Mouse (Mus musculus): ENCODE measurements around the gene Spsb2. TPM values are rescaled to one million over a fixed set of nuclear protein-coding genes. Genes with fewer than 3 reads are reported as not detected.
"Not testable (repeated sequence)": the region's sequence is repeated elsewhere in the genome, so short reads cannot be mapped to it uniquely, and the experiment has no call there.

The Spsb2 gene
- total RNA-seq, 2 experiments from 2014 or later, result 10.5 to 11.7 TPM

DNA sequence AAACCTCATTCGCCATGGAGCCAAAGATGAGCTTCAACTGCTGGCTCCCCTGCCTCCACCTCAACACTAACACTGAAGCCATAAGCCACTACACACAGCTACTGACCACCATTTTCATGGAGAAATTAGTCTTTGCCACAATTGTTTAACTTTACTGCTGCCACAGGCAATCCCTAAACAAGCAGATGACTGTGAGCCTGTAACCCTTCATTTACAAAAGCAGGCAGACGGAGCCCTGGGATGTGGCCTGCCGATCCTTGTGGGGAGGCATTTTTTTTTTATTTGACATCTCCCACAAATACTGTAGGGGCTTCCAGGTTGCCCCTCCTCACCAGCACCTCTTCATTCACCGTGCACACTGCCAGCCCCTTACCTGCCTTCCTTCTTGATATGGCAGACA is 8.2 kb downstream of the Spsb2 start:
- DNase-seq (ENCODE audit: low spot score in 2 of 2), result no peak

DNA sequence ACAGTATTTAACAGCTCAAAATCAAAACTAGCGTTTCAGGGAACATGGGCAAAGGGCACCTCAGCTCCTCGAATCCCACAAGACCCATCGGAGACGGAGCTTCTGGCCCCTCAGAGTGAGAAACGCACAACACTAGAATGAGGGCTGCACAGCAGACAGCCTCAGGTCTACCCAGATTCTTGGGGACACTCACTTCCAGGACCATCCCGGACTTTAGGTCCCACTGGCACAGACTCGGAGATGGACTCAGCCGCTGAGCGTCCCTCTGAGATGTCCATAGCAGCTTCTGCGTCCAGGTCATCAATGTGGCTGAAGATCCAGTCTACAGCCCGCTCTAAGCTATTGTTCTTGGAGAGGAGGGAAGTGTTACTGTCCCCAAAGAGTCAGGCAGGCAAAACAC is 8.7 kb downstream of the Spsb2 start:
- DNase-seq (ENCODE audit: low spot score in 2 of 2), result no peak

DNA sequence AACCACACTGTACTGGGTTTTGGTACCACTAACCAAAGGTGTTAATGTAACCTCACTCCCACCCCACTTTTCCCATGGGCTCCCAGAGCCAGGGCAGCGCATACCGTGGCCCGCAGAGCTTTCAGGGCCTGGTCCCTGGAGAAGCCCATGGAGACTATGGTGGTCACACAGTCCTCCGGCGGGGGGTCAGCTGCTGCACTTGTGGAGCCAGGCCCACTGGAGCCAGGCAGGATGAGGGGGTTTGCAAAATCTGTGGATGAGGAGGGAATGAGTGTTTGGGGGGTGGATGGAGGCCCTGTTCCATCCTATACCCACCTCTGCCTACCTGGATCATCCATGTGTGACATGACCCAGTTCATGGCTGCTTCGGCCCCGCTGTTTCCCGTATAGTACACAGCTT is 9.1 kb downstream of the Spsb2 start:
- no peak for DNase-seq (ENCODE audit: low spot score in 2 of 2)

DNA sequence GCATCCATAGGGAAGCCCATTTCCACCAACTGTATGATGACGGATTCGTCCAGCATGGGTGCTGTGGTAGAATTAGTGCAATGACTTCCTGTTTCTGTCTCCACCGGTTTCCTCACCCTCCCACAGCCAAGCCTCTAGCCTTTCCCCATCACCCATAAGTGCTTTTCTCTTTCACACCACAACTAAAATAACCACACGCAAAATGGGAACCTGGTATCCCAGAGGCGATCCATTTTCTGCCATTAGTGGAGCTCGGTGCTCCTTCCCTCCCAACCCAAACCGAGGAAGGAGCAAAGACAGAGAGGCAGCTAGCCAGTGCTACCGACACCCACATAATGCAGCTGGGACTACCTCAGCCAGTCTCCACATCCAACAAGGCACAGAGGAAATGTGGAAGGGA is 9.5 kb downstream of the Spsb2 start:
- no peak for DNase-seq (ENCODE audit: low spot score in 2 of 2)

DNA sequence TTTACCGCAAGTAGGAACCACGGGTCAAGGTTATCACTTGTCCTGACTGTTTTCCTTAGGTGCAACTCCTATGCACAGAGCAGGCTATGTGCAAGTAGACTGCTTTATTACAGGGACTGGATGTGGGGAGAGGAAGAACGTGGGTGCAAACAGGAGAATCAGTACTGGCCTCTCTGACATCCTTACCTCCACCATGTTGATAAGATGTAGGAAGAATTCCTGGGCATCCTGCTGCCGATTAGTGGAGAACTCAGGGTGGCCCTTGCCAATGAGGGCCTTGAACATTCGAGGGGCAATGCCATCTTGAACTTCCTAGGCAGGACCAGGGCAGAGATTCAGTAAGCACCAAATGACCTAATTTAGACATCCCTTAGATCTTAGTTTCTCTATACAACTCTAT is 12.4 kb downstream of the Spsb2 start:
- DNase-seq (ENCODE audit: low spot score in 2 of 2), result no peak

DNA sequence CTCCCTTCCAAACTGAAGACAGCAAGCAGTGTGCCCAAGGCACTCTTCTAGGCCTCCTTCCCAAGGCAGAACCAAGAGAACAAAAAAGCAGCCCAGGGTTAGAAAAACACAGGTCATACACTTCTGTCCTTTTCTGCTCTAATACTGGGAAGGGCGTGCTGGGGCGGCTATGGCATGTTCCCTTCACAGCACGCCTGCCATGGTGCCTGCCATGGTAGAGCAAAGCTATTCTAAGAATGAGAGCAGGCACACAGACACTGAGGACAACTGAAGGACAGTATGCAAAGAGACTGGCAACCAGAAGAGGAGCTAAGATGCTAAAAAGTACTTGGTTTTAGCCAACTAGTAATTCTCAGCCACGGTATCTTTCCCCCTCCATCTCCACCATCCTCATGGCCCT is 13.6 kb downstream of the Spsb2 start:
- DNase-seq (ENCODE audit: low spot score in 2 of 2), result no peak

DNA sequence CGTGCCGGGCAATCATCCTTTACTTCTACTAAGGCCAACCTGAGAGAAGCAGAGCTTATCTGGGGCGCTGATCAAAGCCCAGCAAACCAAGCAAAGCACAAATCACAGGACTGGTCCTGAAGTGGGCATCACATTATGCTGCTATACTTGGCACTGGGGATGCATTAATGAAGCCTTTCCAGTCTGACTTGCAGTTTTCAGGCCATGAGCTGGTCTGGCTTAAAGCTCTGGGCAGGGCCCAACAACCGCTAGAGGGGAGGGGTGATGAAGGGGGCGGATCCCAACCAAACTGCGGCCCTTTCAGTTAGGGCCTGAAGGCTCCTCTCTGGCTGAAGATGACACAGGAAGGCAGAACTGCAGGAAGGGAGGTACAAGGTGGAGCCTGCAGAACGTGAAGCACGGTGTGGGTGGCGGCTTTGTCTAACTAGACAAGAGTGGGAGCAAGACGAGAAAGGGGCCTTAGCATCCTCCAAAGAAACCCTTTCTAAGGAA is 19.7 kb downstream of the Spsb2 start:
- no peak for DNase-seq (ENCODE audit: low spot score in 2 of 2)

DNA sequence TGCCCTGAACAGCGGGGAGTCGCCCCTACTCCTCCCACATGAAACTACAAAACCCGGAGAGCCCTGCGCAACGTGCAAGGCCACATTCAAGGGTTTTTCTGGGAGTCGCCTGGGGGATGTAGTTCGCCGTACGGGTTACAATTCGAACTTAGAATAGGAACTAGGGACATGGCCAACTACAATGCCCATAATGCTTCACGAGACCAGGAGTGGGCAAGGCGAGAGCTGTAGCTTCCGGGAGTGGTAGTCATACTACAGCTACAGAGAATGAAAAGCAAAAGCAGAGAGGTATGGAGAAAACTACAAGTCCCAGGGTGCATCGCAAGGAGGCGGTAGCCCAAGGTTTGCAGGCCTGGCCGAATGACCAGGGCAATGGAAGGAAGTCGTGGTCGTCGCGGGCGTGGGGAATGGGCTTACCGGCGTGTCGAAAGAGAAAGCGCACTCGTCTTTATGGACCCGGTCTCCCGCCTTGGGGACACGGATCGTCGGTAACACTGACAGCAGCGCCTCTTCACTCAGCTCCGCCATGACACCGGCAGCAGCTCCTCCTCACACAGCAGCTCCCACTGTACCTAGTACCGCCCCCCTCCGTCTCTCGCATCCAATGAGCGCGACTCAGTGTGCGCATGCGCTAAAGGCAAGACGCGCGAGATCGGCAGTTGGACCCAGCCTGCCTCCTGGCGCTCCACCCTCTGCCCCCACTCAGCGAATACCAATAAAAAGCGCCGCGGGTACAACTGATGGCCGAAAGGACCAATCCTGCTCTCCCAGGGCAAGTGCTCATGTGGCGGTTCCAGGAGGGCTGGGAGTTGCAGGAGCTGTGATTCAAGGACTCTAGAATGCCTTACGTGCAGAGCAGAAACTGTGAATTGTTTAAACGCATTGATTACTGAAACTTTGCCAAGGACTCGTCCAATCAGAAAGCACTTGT is 20.7 kb downstream of the Spsb2 start, which contains the start of the genes Usp5 and Cdca3:
TSS of gene Usp5 (minus strand) at position 617 of the 931 bp plus-strand sequence.
TSS of gene Cdca3 (plus strand) at position 680 of the 931 bp plus-strand sequence.
- peak; percentile 91 to 98 for DNase-seq (ENCODE audit: low spot score in 2 of 2)

DNA sequence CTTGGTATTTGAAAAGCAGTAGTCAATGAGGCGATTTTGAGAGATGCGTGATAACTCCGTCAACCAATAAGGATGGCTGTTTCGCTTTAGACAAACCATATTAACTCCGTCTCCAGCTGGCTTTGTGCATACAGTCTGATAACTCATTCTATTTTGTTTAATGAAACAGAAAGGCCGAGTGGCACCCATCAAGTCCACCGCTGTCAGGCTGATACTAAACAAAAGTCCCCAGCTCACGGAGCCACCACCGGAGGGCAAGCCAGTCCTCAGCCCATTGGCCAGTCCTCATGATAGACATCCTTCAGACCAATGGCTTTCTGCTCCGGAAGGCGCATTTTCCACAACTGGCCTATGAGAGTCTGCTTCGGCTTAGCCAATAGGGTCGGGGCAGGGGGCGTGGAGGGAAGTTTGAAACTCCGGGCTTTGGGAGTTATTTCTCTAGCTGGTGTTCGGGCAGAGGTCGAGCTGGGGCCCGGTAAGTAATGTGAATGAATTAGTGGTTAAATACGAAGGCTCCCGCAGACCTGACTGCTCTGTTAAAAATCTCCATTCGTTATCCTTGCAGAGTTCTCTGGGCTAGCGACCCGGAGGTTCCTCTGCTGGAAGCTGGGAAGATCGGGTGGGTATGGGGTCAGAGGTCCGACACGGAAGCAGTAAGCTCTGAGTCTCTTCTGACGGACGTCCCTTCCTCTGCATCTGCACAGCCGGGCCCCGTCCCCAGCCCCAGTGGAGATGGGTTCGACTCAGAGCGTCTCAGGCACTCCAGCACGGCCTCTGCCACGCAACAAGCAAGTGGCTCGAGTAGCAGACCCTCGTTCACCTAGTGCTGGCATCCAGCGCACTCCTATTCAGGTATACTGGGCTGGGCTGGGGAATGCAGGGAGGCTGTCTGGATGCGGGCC is 21.6 kb downstream of the Spsb2 start:
- DNase-seq (ENCODE audit: low spot score in 2 of 2), result peak; percentile 70 to 90

DNA sequence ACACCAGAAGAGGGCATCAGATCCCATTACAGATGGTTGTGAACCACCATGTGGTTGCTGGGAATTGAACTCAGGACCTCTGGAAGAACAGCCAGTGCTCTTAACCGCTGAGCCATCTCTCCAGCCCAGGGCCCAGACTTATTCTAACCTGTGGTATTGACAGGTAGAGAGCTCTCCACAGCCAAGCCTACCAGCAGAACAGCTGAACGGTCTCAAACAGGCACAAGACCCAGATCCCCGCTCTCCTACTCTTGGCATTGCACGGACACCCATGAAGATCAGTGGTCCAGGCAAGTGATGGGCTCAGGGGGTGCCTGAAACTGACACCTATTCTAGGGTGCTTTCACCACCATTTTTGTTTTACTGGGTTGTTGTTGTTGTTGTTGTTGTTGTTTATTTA is 22.7 kb downstream of the Spsb2 start:
- not testable (repeated sequence) for DNase-seq (ENCODE audit: low spot score in 2 of 2)

DNA sequence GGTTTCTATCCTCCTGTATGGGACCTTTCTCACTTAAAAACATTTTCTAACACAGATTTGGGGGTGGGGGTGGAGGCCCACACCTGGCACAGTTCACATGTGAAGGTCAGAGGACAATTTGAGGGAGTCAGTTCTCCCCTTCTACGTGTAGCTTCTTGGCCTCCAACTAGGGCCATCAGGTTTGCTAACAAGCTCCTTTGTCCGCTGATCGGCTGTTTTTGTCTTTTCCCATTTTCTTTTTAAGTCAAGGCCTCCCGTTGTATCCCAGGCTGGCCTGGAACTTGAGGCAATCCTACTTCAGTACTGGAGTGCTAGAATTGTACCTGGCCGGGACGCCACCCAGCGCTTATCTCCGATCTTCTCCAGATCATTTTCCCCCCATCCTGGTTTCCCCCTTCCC is 23.2 kb downstream of the Spsb2 start:
- DNase-seq (ENCODE audit: low spot score in 2 of 2), result no peak

DNA sequence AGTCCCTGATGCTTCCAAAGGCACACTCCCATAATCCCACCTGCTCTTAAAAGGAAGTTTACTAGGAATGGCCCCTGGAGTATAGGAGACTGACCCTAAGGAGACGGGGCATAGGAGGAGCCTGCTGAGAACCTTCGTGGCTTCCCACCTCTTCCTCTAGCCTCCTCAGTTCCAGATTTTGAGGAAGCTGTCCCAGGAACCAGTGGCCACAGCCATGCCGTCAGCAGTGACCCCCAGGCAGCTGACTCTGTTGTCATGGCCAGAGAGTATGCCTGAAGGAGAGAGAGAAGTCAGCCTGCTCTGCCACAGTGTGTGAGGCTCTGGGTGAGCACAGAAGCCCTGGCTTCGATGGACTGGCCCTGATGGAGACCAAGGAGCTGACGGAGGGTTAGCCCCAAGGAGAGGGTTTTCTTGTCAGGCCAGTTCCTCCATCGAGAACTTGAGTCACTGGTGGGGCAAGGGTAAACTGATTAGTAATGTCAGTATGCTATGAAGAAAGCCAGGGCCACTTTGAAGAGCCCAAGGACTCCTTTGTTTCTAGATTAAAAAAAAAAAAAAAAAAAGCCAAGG is 26.1 kb downstream of the Spsb2 start:
- no peak for DNase-seq (ENCODE audit: low spot score in 2 of 2)

DNA sequence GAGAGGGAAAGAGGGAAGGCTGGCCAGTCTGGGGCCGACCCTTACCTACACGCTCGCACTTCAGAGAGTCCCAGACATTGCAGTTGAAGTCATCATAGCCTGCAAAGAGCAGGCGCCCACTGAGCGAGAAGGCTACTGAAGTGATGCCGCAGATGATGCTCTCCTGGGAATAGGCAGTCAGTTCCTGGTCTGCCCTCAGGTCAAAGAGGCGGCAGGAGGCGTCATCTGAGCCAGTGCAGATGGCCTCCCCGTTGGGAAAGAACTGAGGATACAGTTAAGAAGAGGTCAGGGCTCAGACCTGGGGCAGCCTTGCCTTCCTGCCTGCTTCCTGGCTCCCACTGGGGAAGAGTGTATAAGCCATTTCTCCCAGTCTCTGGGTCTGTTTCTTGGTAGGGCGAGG is 27.1 kb downstream of the Spsb2 start:
- DNase-seq (ENCODE audit: low spot score in 2 of 2), result no peak

DNA sequence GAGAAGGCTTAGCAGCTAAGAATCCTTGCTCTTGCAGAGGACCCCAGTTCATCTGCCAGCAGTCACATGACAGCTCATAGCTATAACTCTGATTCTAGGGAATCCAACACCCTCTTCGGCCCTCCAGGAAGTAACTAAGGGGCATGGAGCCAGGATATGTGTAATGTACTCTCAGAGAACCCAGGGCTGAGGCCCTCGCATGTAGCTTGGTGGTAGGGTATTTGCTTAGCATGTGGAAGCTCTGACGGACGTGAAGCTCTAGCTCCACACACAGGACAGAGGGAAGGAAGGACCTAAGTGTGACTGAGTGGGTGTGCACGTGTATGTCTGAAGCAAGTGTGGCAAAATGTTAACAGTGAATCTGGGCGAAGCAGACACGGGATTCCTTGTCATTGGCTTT is 27.9 kb downstream of the Spsb2 start:
- no peak for DNase-seq (ENCODE audit: low spot score in 2 of 2)

DNA sequence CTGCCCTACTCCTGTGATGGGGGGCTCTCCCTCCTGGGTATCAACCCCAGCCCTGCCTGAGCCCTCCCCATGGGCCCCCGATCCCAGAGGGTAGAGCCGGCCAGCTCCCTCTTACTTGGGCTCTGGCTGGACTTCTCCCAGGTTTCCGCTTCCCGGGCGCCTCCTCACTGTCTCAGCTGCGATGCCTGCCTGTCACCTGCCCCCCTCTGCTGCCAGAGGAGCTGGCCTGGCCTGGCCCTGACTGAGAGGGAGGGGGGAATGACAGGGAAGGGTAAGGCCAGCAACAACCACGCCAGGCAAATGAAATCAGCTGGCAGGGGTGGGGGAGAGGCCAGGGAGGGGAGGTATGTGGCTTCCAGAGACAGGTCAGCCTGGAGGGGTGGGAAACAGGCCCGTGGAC is 31.3 kb downstream of the Spsb2 start:
- peak in 1 of 2 experiments; percentile 47 for DNase-seq (ENCODE audit: low spot score in 2 of 2)

DNA sequence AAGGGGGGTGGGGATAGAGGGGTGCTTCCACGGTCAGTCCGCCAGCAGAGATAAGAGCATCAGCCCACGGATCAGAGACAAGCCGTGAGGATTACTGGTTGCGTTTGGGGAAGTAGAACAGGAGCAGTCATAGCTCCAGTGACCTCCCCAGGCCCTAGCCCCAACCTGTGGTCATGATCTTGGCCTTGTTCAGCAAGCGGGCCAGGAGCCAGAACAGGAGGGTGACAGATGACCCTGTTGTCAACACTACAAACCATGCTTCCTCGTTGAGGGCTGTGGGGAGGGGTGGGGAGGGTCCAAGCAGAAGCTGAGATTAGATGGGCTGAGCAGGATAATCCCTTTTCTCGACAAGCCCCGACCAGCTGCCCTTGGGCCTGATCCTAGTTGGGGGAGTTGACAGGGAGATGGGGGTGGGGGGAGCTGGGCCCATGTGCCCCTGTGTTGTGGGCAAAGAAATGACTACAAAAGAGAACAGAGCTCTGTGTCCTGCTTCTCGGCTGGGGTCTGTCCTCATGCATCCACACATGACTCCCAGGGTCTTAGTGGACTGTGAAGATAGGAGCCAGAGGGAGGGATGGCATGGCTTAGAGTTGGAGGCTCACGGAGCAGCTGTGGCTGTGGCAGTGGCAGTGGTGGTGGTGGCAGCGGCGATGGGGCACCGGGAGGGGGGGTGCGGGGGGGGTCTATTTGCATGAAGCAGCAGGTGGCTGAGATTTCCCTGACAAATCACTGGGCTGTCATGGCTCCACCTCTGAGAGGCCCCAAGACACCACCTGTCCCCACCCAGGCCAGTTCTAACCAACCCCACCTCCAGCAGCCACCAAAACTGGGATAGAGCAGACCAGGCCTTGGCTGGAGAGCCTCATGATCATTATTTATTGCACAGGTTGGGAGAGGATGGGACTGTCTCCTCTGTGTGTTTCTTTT is 32.0 kb downstream of the Spsb2 start, which contains the start of gene Gnb3:
TSS of gene Gnb3 (minus strand) at position 35 of the 927 bp plus-strand sequence.
- DNase-seq (ENCODE audit: low spot score in 2 of 2), result no peak

DNA sequence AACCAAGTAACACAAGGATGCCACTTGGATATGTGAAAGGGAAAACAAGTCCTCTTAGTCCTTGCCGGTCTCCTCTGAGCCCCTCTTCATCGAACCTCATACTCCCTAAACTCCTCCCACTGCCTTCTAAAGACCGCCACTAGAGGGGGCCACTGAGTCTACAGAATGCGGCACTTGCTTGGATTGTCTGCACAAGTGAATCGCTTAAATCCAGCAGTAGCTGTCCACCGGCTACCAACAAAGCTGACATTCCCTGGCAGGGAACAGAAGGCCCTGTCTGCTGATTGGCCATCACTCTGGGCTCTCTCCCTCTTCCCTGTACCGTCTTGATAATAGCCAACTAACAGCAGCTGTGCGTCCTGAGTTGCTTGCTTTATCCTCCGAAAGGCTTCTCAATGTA is 38.8 kb downstream of the Spsb2 start:
- peak; percentile 90 to 91 for DNase-seq (ENCODE audit: low spot score in 2 of 2)

DNA sequence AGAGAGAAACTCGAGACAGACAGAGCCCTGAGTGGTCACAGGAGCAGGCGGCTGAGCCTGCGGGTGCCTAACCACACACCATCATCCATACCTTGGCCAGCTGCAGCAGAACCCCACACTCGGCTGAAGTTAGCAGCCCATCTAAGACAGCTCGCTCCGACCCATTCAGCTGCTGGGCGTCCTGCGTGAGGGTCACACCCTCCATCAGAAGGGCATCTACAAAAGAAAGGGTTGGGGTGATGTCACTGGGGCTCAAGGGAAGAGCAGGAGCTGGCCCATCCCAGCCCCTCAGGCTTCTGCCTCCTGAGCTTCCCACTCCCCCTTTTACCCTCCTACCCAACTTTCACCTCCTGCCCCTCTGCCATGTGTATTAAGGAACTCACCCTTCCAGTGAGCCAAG is 42.1 kb downstream of the Spsb2 start:
- DNase-seq (ENCODE audit: low spot score in 2 of 2), result no peak

DNA sequence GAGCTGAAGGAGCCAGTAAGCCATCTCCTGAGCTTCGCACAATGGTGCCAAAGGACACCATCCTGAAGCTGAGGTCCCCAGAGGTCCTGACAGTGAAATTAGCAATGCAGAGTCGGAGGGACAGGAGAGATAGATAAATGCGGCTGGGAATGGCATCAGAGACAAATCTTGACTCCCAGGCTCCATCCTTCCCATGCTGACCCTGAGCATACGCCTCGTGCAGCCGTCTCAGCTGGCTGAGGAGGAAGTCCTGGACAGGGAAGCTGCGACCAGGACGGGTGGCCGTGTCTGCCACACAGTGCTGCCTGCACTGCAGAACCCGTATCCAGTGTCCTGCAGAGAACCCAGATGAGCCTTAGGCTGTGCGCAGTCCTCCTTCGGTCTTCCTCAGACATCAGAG is 46.2 kb downstream of the Spsb2 start:
- no peak for DNase-seq (ENCODE audit: low spot score in 2 of 2)

DNA sequence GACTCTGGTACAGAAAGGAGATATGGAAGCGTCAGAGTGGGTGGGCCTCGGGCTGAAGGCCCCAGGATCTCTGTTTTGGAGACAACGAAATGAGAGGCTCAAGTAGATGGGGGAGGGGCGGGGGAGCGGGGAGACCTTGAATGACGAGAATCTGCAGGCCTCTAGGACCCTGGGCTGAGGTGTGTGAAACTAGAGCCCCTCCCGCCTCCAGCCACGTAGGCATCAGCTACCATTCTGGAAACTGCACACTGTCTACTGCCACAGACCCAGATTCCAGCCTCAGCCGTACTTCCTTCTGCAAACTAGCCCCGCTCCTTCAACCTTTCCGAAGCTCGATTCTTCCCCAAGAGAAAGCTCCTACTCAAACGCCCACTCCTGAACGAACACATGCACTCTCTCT is 47.9 kb downstream of the Spsb2 start:
- no peak for DNase-seq (ENCODE audit: low spot score in 2 of 2)

Data from gastrocnemius, postnatal 4 days (tissue).